Mouse (Mus musculus): ENCODE data around the gene Igsf21.

Gene Igsf21

GRCm38 (mm10) chr4:140101106-140101505 is 145.5 kb downstream of the Igsf21 start:
- DNase-seq (ENCODE audit: low read depth, low spot score), result peak; percentile 77

- peak; percentile 75 for DNase-seq (ENCODE audit: low read depth, low spot score)
Measured at GRCm38 (mm10) chr4:140100141-140100540, 146.4 kb downstream of the Igsf21 start.

GRCm38 (mm10) chr4:140096283-140096682 is 150.3 kb downstream of the Igsf21 start:
- DNase-seq (ENCODE audit: low read depth, low spot score), result peak; percentile 37

- no peak for DNase-seq (ENCODE audit: low read depth, low spot score)
Measured at GRCm38 (mm10) chr4:140094835-140095234, 151.7 kb downstream of the Igsf21 start.

GRCm38 (mm10) chr4:140092367-140092766 is 154.2 kb downstream of the Igsf21 start:
- DNase-seq (ENCODE audit: low read depth, low spot score), result no peak

DNA sequence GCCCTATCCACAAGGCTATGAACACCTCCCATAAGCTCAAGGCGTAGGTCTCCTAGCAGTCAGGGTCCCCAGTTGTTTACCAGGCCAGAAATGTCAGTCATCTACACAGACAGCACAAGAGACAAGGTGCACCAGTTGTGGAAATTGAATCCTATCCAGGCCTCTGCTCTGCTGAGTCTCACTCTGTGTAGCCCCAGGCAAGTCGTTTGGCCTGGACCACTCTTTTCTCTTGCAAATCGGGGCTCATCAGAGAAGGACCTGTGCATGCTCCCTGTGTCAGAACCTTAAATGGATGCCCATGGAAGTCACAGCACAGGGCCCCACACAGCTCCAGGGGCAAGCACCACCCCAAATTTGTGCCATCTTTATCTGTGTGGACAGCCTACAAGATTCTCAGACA is 154.9 kb downstream of the Igsf21 start:
- DNase-seq (ENCODE audit: low read depth, low spot score), result peak; percentile 51

DNA sequence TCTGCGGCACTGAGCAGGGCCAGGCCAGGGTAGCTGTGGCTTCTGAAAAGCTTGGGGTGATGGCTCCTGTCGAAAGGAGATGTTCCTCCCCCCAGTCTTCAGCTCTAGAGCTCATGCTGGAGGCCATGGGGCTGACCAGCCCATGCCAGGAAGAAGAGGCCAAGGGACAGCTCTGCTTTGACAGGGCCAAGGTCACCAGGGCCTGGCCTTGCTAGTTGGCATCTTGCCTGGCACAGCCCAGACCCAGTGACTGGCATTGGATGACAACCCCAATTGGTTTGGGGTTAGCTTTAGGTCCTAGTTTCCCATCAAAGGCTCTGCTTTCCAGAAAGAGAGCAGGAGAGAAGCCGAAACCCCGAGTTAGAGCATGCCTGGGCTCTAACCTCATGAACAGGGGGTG is 156.9 kb downstream of the Igsf21 start:
- DNase-seq (ENCODE audit: low read depth, low spot score), result no peak

DNA sequence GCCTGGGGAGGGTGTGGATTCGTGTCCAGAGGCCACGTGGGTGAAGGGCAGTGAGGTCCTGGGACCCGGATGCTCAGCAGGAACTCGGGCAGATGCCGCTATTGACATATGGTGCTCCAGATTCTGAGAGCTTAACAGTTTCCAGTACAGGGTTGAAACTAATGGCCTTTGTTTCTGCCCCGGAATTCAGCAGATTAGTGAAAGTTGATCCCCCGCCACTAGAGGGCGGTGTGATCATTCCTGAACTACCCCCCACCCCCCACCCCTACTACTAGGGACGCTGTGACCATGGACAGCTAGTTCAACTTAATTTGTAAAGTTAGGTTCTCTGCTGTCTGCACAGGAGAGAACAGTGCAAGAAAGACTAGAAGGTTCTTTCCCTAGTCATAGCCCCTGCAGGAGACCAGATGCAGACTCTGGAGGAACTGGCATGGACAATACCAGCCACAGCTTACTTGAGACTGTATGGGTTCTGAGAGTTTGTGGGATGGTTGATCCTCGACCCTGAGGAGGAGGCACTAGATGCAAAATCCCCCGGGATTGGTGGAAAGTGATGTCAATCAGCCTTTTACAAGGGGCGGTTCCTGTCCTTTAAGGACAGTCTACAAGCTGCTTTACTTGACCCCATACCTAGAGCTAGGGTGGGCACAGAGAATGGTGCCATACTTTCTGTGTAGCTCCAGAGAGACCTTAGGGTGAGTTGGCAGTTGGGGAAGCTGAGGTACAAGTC is 157.7 kb downstream of the Igsf21 start:
- peak; percentile 60 for DNase-seq (ENCODE audit: low read depth, low spot score)

DNA sequence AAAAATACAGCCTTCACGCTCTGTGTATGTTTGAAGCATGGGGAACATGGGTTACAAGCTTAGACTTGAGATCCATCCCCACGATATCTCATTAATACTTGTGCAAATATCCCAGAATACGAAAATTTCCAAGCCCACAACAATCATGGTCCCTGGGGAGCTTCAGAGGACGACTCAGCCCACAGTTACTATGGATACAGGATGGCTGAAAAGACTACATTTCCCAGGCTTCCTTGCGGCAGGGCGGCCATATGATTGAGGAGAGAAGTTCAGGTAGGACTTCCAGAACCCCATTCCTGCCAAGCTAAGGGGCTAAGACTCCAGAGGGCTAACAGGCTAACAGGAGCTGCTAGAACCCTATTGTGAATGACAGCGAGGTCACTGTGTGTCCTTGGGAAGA is 160.4 kb downstream of the Igsf21 start:
- DNase-seq (ENCODE audit: low read depth, low spot score), result peak; percentile 57

- no peak for DNase-seq (ENCODE audit: low read depth, low spot score)
Measured at GRCm38 (mm10) chr4:140084521-140085011, 162.0 kb downstream of the Igsf21 start.

DNA sequence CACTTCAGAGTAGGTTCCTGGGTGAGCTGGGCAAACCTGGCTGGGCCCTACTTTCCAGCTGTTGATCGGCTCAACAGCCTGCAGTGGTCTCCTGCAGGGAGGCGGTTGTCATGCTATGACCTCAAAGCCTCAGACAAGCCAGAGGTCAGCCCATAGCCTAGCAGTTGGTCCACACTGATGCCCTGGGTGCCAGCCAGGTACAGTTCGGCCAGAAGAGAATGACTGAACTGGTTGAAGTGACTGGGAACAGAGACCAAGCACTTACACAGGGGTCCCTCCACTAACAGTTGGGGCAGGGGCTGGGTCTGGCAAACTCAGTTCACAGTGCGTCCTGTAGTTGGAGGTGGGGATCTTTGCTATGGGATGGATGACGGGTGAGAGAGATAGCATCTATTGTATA is 162.5 kb downstream of the Igsf21 start:
- no peak for DNase-seq (ENCODE audit: low read depth, low spot score)

GRCm38 (mm10) chr4:140078416-140078815 is 168.2 kb downstream of the Igsf21 start:
- no peak for DNase-seq (ENCODE audit: low read depth, low spot score)

- DNase-seq (ENCODE audit: low read depth, low spot score), result no peak
Measured at GRCm38 (mm10) chr4:140077615-140078014, 169.0 kb downstream of the Igsf21 start.

DNA sequence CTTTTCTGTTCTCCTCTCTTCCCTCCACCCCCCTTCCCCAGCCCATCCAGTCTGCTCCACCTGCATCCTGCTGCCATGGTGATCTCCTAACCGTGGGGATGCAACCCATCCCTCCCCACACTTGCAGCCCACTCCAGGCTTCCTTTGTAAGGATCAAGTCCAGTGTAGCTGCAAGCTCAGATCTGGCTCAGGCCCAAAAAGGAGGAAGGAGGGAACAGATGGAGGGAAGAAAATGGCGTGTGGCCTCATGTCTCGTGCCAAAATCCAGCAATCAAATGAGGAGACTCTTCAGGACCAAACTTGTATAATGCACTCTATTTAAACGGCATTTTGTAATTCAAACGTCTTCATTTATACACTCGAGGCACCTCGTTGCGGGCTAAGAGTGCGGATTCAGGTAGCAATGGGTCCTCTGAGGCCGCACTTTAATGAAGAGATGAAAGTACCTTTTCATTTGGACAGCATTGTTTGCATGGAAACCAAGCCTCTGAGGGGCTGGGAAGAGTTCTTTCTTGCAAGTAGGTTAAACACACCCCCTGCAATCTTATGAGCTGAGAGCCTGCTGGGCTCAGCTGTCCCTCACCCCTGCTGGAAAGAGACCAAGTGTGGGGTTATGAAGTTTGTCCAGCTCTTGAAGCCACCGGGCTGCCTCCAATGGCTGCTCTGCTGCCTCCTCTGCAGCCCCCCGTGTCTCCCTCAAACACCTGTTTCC is 169.6 kb downstream of the Igsf21 start:
- no peak for DNase-seq (ENCODE audit: low read depth, low spot score)

- no peak for DNase-seq (ENCODE audit: low read depth, low spot score)
Measured at GRCm38 (mm10) chr4:140076428-140076827, 170.2 kb downstream of the Igsf21 start.

GRCm38 (mm10) chr4:140071047-140071446 is 175.5 kb downstream of the Igsf21 start:
- no peak for DNase-seq (ENCODE audit: low read depth, low spot score)

GRCm38 (mm10) chr4:140070331-140070652 is 176.3 kb downstream of the Igsf21 start:
- DNase-seq (ENCODE audit: low read depth, low spot score), result no peak

DNA sequence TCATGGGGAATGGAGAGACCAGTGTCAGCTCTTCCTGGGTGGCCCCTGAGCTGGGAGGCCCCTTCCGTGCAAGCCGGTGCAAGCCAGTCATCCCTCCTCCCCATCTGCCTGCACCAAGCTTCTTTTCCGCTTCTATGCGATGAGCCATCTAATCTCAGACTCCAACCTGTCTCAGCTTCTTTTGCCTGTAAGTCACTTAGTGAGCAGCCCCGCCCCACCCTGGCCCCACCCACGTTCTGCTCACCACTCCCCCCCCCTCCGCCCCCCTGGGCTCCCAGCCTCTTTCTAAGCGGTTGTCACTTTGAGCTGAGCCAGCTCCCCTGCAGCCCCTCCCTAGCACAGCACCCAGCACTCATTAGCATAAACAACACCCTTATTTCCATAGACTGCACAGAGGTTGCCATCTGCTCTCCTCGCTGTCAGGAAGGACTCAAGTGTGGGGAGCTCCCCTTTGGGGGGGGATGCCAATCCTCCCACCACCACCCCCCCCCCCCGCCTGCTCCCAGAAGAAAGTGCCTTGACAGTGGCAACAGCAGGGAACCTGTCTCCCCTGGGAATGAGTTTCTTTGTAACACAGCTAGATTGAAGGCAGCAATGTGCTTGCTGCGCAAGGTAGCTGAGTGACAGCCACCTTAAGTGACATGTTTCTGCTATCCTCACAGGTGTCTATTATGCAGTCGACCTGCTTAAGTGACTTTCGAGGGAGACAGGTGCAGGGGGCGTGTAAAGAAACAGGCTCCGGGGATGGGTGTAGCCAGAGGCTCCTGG is 176.8 kb downstream of the Igsf21 start:
- DNase-seq (ENCODE audit: low read depth, low spot score), result peak; percentile 89

- peak; percentile 84 for DNase-seq (ENCODE audit: low read depth, low spot score)
Measured at GRCm38 (mm10) chr4:140068468-140068867, 178.1 kb downstream of the Igsf21 start.

DNA sequence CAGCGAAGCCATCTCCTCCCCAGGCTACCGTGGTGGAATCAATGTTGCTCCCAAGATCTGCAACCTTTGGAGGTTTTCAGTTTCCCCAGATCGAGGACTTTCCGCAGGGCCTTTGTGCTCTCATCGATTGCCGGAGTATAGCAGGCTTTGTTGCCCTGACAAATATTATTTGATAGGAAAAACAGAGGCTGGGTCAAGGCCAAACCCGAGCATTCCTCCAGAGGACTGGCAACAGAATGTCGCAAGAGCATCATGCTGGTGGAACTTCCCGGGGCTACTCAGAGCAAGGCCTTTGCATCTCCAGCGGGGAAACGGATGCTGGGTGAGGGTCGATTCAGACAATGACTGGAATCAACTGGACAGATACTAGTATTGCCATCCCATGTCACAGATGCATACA is 180.6 kb downstream of the Igsf21 start:
- no peak for DNase-seq (ENCODE audit: low read depth, low spot score)

DNA sequence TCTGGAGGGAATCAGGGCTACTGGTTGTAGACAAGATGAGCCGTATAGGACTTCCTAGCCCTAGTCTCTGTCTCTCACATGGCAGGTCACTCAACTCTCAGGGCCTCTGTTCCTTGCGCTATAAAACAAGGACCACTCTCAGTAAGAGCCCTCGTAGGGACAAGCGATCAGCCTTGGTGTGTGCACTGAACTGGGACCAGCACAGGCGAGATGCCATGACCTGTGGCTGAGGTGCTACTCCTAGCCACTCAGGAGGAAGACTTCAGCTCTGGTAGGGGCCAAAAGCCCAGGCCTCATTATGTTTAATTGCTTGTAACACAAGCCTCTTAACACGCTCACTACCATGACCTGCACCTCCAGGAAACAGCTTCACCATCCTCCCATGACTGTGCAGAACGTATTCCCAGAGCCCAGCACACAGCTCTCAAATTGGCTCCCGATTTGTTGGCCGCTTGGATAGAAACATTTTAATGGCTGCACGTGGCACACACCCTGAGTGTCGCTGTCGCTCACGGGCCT is 183.4 kb downstream of the Igsf21 start:
- DNase-seq (ENCODE audit: low read depth, low spot score), result no peak

DNA sequence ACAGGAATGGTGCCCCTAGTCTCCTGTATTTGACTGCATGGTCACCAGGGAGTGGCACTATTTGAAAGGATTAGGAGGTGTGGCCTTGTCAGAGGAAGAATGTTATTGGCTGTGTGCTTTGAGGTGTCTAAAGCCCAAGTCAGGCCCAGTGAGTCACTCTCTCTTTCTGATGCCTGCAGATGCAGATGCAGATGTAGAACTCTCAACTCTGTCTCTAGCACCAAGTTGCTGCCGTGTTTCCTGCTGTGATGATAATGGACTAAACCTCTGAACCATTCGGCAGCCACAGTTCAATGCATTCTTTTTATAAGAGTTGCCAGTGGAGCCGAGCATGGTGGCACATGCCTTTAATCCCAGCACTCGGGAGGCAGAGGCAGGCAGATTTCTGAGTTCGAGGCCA is 186.3 kb downstream of the Igsf21 start:
- DNase-seq (ENCODE audit: low read depth, low spot score), result peak; percentile 68
